Mouse (Mus musculus): ENCODE results near the gene Cyp2b10. TPM values are rescaled to one million over a fixed set of nuclear protein-coding genes. Genes with fewer than 3 reads are reported as not detected.
"Not testable (repeated sequence)": the region's sequence is repeated elsewhere in the genome, so short reads cannot be mapped to it uniquely, and the experiment has no call there.

Gene Cyp2b10
- polyA plus RNA-seq, 1 experiment from 2014 or later, result 0.08 TPM

DNA sequence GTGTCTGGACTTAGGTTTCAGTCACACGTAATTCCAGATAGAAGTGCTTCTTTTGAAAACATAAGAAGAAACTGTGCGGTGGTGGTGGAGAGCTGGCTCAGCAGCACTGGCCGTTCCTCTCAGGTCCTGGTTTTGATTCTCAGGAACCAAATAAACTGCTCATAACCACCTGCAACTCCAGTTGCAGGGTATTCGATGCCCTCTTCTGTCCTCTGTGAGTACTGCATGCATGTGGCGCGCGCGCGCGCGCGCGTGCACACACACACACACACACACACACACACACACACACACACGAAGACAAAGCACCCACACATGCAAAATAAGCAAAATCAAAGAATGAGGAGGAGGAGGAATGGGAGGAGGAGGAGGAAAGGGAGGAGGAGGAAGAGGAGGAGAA lies 5.7 kb downstream of the Cyp2b10 start:
- H3K36me3 ChIP-seq (ENCODE audit: control insufficient read depth, insufficient read depth), result no peaks in the 10 kb centered on the region
- no peak overlapping the region for H3K27ac ChIP-seq (ENCODE audit: low read length)
- no peak for ATAC-seq (ENCODE audit: low read depth)
- 39% methylated on average over 14 of the region's 14 CpGs for WGBS (ENCODE audit: insufficient replicate concordance)
- no peaks in the 10 kb centered on the region for H3K27me3 ChIP-seq (ENCODE audit: control insufficient read depth, insufficient read depth, low read depth, low read length)
- H3K4me1 ChIP-seq (ENCODE audit: control insufficient read depth, low read depth, low read length), result no peaks in the 10 kb centered on the region
- no peak overlapping the region for H3K9ac ChIP-seq (ENCODE audit: low read depth, low read length)
- H3K4me3 ChIP-seq (ENCODE audit: low read depth, low read length), result no peak overlapping the region
- no peak overlapping the region for H3K4me2 ChIP-seq (ENCODE audit: low read depth, low read length)
- H3K9me3 ChIP-seq (replicated peaks; ENCODE audit: control insufficient read depth, low read length), result no peaks in the 10 kb centered on the region

DNA sequence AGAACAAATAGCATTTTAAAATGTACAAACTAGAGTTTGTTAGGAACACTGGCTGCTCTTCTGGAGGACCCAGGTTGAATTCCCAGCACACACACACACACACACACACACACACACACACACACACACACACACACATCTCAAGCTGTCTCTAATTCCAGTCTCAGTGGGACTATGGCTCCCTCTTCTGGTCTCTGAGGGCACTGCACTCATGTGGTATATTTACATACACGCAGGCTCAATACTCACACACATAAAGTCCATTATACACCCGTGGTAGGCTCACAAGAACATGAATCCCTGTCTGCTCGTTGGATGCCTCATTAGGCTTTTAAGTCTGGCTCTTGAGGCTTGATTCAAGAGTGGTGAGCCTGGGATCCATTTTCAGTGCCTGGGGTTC lies 6.6 kb downstream of the Cyp2b10 start:
- H3K9me3 ChIP-seq (replicated peaks; ENCODE audit: control insufficient read depth, low read length), result no peaks in the 10 kb centered on the region
- H3K4me3 ChIP-seq (ENCODE audit: low read depth, low read length), result no peak overlapping the region
- no peak for ATAC-seq (ENCODE audit: low read depth)
- no peak overlapping the region for H3K9ac ChIP-seq (ENCODE audit: low read depth, low read length)
- H3K36me3 ChIP-seq (ENCODE audit: control insufficient read depth, insufficient read depth), result no peaks in the 10 kb centered on the region
- H3K4me1 ChIP-seq (ENCODE audit: control insufficient read depth, low read depth, low read length), result no peaks in the 10 kb centered on the region
- H3K27ac ChIP-seq (ENCODE audit: low read length), result no peak overlapping the region
- 30% methylated on average over 3 of the region's 3 CpGs for WGBS (ENCODE audit: insufficient replicate concordance)
- H3K27me3 ChIP-seq (ENCODE audit: control insufficient read depth, insufficient read depth, low read depth, low read length), result no peaks in the 10 kb centered on the region
- H3K4me2 ChIP-seq (ENCODE audit: low read depth, low read length), result no peak overlapping the region

DNA sequence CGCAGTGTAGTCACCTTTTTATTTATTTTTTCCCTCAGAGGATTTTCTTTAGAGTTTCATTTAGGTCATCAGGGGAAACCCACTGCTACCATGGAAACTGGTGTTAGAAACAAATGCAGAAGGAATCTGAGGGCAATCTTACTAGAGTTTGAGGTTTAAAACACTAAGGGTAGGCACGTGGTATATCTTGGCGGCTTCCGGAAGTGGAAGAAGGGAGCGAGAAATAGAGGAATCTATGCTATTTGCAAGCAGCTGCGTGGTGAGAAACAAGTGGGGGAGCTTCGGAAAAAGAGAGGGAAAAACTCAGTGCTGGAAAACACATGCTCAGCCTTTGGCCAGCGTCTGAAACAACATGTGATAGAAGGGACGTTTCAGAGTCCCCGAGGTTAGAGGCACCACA lies 7.1 kb downstream of the Cyp2b10 start:
- H3K9me3 ChIP-seq (replicated peaks; ENCODE audit: control insufficient read depth, low read length), result no peaks in the 10 kb centered on the region
- 54% methylated on average over 10 of the region's 10 CpGs for WGBS (ENCODE audit: insufficient replicate concordance)
- H3K27ac ChIP-seq (ENCODE audit: low read length), result no peak overlapping the region
- no peaks in the 10 kb centered on the region for H3K36me3 ChIP-seq (ENCODE audit: control insufficient read depth, insufficient read depth)
- no peak for ATAC-seq (ENCODE audit: low read depth)
- H3K9ac ChIP-seq (ENCODE audit: low read depth, low read length), result no peak overlapping the region
- no peaks in the 10 kb centered on the region for H3K4me1 ChIP-seq (ENCODE audit: control insufficient read depth, low read depth, low read length)
- H3K4me2 ChIP-seq (ENCODE audit: low read depth, low read length), result no peak overlapping the region
- no peak overlapping the region for H3K4me3 ChIP-seq (ENCODE audit: low read depth, low read length)
- H3K27me3 ChIP-seq (ENCODE audit: control insufficient read depth, insufficient read depth, low read depth, low read length), result no peaks in the 10 kb centered on the region

- Histone ChIP-seq H3K4me3 (ENCODE audit: low read depth, low read length) (no peak overlapping the region), H3K4me2 (ENCODE audit: low read depth, low read length) (no peak overlapping the region), H3K9me3 (replicated peaks; ENCODE audit: control insufficient read depth, low read length) (no peaks in the 10 kb centered on the region), H3K27ac (ENCODE audit: low read length) (no peak overlapping the region), H3K36me3 (ENCODE audit: control insufficient read depth, insufficient read depth) (no peaks in the 10 kb centered on the region), H3K9ac (ENCODE audit: low read depth, low read length) (no peak overlapping the region), H3K27me3 (ENCODE audit: control insufficient read depth, insufficient read depth, low read depth, low read length) (no peaks in the 10 kb centered on the region), H3K4me1 (ENCODE audit: control insufficient read depth, low read depth, low read length) (no peaks in the 10 kb centered on the region)
- no peak for ATAC-seq (ENCODE audit: low read depth)
- WGBS (ENCODE audit: insufficient replicate concordance), result 51% methylated on average over 6 of the region's 6 CpGs
Measured at GRCm38 (mm10) chr7:25907380-25907779, 10.0 kb downstream of the Cyp2b10 start.

DNA sequence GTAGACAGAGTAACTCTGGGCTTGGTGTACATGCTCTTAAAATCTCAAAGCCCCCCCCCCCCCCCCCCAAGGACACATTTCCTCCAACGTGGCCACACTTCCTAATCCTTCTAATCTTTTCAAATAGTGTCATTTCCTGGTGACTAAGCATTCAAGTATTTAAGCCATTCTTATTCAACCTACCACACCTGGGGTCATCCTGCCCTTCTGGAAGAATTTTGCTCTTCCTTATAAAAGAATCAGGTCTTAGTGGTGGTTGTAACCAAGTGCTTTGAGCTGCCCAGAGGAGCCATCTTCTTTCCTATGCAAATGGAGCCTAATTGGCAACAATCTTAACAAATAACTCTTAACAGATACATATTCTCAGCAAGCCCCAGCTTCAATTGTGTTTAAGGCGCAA lies 12.6 kb downstream of the Cyp2b10 start:
- Histone ChIP-seq H3K27ac (ENCODE audit: low read length) (no peak overlapping the region), H3K4me2 (ENCODE audit: low read depth, low read length) (no peak overlapping the region), H3K36me3 (ENCODE audit: control insufficient read depth, insufficient read depth) (no peaks in the 10 kb centered on the region), H3K9ac (ENCODE audit: low read depth, low read length) (no peak overlapping the region), H3K27me3 (ENCODE audit: control insufficient read depth, insufficient read depth, low read depth, low read length) (no peaks in the 10 kb centered on the region), H3K9me3 (replicated peaks; ENCODE audit: control insufficient read depth, low read length) (no peaks in the 10 kb centered on the region), H3K4me3 (ENCODE audit: low read depth, low read length) (no peak overlapping the region), H3K4me1 (ENCODE audit: control insufficient read depth, low read depth, low read length) (no peaks in the 10 kb centered on the region)
- no peak for ATAC-seq (ENCODE audit: low read depth)
- WGBS (ENCODE audit: insufficient replicate concordance), result 49% methylated on average over 2 of the region's 2 CpGs

- Histone ChIP-seq H3K27me3 (ENCODE audit: control insufficient read depth, insufficient read depth, low read depth, low read length) (no peaks in the 10 kb centered on the region), H3K9ac (ENCODE audit: low read depth, low read length) (no peak overlapping the region), H3K36me3 (ENCODE audit: control insufficient read depth, insufficient read depth) (no peaks in the 10 kb centered on the region), H3K9me3 (replicated peaks; ENCODE audit: control insufficient read depth, low read length) (no peaks in the 10 kb centered on the region), H3K4me3 (ENCODE audit: low read depth, low read length) (no peak overlapping the region), H3K4me2 (ENCODE audit: low read depth, low read length) (no peak overlapping the region), H3K4me1 (ENCODE audit: control insufficient read depth, low read depth, low read length) (no peaks in the 10 kb centered on the region), H3K27ac (ENCODE audit: low read length) (no peak overlapping the region)
- ATAC-seq (ENCODE audit: low read depth), result 0 out of 2 replicates have a peak, but pooled peaks have one; percentile 21
- WGBS (ENCODE audit: insufficient replicate concordance), result 37% methylated on average over 1 of the region's 1 CpGs
Measured at GRCm38 (mm10) chr7:25916116-25916515, 18.7 kb downstream of the Cyp2b10 start.

DNA sequence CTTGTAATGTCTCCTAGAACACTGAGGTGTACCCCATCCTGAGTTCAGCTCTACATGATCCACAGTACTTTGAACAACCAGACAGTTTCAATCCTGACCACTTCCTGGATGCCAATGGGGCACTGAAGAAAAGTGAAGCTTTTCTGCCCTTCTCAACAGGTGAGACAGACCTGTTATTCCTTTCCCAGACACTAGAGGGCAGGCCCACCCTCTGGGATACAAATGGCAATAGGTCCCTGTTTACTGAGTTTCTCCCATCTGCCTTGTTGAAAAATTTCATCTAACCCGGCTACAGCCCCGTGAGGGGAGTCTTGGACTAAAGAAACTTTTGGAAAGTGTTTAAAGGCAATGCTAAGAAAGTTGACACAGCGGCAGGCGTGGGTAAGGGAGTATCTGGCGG lies 19.9 kb downstream of the Cyp2b10 start:
- not testable (repeated sequence) for ATAC-seq (ENCODE audit: low read depth)

GRCm38 (mm10) chr7:25919467-25919866 lies 22.0 kb downstream of the Cyp2b10 start:
- no peaks in the 10 kb centered on the region for H3K27me3 ChIP-seq (ENCODE audit: control insufficient read depth, insufficient read depth, low read depth, low read length)
- H3K4me1 ChIP-seq (ENCODE audit: control insufficient read depth, low read depth, low read length), result no peaks in the 10 kb centered on the region
- H3K9me3 ChIP-seq (replicated peaks; ENCODE audit: control insufficient read depth, low read length), result no peaks in the 10 kb centered on the region
- H3K27ac ChIP-seq (ENCODE audit: low read length), result no peak overlapping the region
- peak; percentile 56; the same call in 1 of the 2 replicates for ATAC-seq (ENCODE audit: low read depth)
- WGBS (ENCODE audit: insufficient replicate concordance), result 41% methylated on average over 1 of the region's 1 CpGs
- H3K9ac ChIP-seq (ENCODE audit: low read depth, low read length), result no peak overlapping the region
- H3K4me3 ChIP-seq (ENCODE audit: low read depth, low read length), result no peak overlapping the region
- H3K36me3 ChIP-seq (ENCODE audit: control insufficient read depth, insufficient read depth), result no peaks in the 10 kb centered on the region
- no peak overlapping the region for H3K4me2 ChIP-seq (ENCODE audit: low read depth, low read length)

More for the DNA sequence above, 19.9 kb downstream of the Cyp2b10 start:
- H3K4me3 ChIP-seq (ENCODE audit: low read depth, low read length); H3K27ac ChIP-seq (ENCODE audit: low read length); H3K4me2 ChIP-seq (ENCODE audit: low read depth, low read length); H3K36me3 ChIP-seq (ENCODE audit: control insufficient read depth, insufficient read depth); H3K9me3 ChIP-seq (replicated peaks; ENCODE audit: control insufficient read depth, low read length); H3K9ac ChIP-seq (ENCODE audit: low read depth, low read length); H3K4me1 ChIP-seq (ENCODE audit: control insufficient read depth, low read depth, low read length); H3K27me3 ChIP-seq (ENCODE audit: control insufficient read depth, insufficient read depth, low read depth, low read length): not testable (repeated sequence)
- 38% methylated on average over 5 of the region's 5 CpGs for WGBS (ENCODE audit: insufficient replicate concordance)

GRCm38 (mm10) chr7:25945274-25945673 lies 47.9 kb downstream of the Cyp2b10 start:
- Histone ChIP-seq H3K4me1 (ENCODE audit: control insufficient read depth, low read depth, low read length) (no peaks in the 10 kb centered on the region), H3K27me3 (ENCODE audit: control insufficient read depth, insufficient read depth, low read depth, low read length) (no peaks in the 10 kb centered on the region), H3K9me3 (replicated peaks; ENCODE audit: control insufficient read depth, low read length) (no peaks in the 10 kb centered on the region), H3K36me3 (ENCODE audit: control insufficient read depth, insufficient read depth) (no peaks in the 10 kb centered on the region), H3K27ac (ENCODE audit: low read length) (no peak overlapping the region), H3K9ac (ENCODE audit: low read depth, low read length) (no peak overlapping the region), H3K4me3 (ENCODE audit: low read depth, low read length) (no peak overlapping the region), H3K4me2 (ENCODE audit: low read depth, low read length) (no peak overlapping the region)
- ATAC-seq (ENCODE audit: low read depth), result peak; percentile 61; the same call in 1 of the 2 replicates
- WGBS (ENCODE audit: insufficient replicate concordance), result 22% methylated on average over 1 of the region's 1 CpGs
